Mouse (Mus musculus) CD8-positive naive resting alpha-beta T cell, adult 2 months (primary cell): Measurements from ENCODE around the gene Fam172a.

Experiments used
- DNase-seq, 2 experiments: peaks; one replicate each; pipeline ENCODE4 v3.0.0; 2022; ENCODE audit warnings: low read depth in 2 of 2, low spot score in 2 of 2

Fam172a gene

DNA sequence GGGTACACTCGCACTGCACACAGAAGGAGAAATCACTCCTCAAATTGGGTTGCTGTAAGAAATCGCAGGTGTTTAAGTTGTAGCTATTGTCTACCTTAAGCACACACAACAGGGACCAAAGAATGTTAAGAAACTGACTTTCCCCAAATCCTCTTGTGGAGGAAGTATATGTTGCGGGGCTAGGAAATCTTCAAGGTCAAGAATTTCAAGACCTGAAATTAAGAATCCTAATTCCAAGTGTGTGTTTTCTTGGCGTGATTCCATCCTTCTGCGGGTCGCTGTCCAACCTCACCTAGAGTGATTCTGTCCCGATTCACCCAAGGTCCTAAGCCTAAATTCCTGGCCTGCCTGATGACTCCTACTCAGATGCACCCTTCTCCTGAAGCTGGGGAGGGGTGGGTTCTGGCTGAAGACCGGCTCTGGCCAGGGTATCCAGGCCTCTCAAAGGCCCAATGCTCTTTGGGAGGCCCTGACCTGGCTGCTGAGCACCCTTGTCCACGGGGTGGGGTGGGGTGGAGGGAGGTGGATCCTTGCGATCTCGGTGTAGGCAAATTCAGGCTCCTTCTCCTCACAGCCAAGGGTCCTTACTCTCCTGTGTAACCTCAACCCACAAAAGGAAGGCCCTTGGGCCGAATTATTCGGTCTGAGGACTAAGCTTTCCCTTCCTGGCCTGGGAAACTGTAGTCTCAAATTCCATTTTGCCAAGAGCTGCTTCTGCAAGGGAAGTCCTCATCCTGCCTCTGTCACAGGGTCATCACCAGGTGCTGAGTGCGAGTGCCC is 509.6 kb downstream of the Fam172a start:
- no peak for DNase-seq

DNA sequence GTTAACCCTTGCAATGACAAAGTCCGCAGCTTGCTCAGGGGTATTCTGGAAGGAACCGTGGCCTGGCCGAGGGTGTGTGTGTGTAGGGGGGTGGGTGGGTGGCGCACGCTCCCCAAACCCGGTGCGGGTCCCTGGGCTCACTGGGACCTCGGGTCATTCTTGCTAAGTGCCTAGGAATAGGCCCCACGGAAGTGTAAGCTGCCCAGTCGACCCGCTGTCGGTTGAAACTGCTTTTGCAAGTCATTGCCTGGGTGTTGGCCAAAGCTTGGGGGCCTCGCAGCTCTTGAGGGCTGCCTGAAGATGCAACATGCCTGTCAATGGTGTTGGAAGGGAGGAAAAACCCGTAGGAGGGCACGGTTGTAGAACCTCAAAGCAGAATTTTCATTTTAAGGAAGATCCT is 510.3 kb downstream of the Fam172a start:
- DNase-seq = no peak

DNA sequence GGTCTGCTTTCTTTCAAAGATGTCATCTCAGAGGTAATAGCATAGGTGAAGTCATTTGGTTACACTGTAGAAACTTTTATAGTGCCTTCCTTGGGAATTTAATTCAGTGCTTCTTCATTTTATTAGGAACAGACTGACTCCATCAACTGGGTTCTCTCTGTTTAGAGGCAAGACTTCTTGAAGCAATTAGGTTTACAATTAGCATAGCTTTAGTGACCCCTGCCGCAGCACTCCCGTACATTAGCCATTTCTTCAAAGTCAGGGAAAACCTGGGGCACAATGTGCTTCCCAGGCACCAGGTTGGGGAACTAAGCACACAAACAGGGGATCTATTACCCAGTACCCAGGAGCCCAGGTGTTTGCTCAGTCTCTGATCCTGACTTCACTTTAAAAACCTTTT is 511.3 kb downstream of the Fam172a start:
- DNase-seq = no peak

DNA sequence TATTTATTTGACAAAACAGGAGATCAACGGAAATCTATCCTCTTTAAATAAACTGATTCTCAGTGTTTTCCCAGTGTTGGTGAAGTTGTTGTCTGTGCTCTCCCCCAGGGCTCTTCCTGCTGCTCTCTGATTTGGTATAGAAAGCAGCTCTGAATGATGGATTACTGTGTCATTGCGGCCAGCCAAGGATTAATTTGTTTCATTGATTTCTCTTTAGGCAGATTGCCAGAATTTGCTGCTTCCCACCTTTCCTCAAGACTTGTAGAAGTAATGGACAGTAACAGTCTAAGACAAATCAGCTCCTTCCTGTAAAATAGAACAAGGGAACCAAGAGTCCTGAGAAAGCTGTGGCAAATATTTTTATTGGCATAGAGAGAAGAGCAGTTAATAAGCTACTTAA is 513.4 kb downstream of the Fam172a start:
- DNase-seq = no peak
